Mouse (Mus musculus) heart, embryonic 13.5 days (tissue): ENCODE results near the gene Sh3glb1. TPM values are rescaled to one million over a fixed set of nuclear protein-coding genes. Genes with fewer than 3 reads are reported as not detected.

Experiments used
- ATAC-seq: fragments of 200-750 bp; cut with Nextera tagmentation; 2 replicates; pipeline ENCODE4 v1.8.0; 2017; ENCODE audit warnings: moderate TSS enrichment; ENCODE audit not compliant: insufficient number of reproducible peaks, low FRiP score, low TSS enrichment; ENCODE audit errors: extremely low read depth
- H3K27ac ChIP-seq: fragments of 300-500 bp; sonication (generic); replicated peaks from 2 replicates; pipeline ENCODE4 v1.5.1; 2015; ENCODE audit warnings: moderate library complexity, mild to moderate bottlenecking, inconsistent platforms
- H3K27me3 ChIP-seq: fragments of 300-500 bp; sonication (generic); replicated peaks from 2 replicates; pipeline ENCODE4 v1.6.1; 2015; ENCODE audit warnings: mild to moderate bottlenecking, inconsistent platforms
- H3K36me3 ChIP-seq: fragments of 300-500 bp; sonication (generic); 2 replicates; pipeline ENCODE4 v1.6.1; 2015; ENCODE audit warnings: mild to moderate bottlenecking, inconsistent platforms
- H3K4me1 ChIP-seq: fragments of 300-500 bp; sonication (generic); 2 replicates; pipeline ENCODE4 v1.6.1; 2015; ENCODE audit warnings: inconsistent platforms
- H3K4me2 ChIP-seq: fragments of 300-500 bp; sonication (generic); 2 replicates; pipeline ENCODE4 v1.6.1; 2015; ENCODE audit warnings: inconsistent platforms, mild to moderate bottlenecking, moderate library complexity
- H3K4me3 ChIP-seq: fragments of 300-500 bp; sonication (generic); 2 replicates; pipeline ENCODE4 v1.5.1; 2015; ENCODE audit warnings: moderate library complexity, mild to moderate bottlenecking, inconsistent platforms
- H3K9ac ChIP-seq: fragments of 300-500 bp; sonication (generic); 2 replicates; pipeline ENCODE4 v1.6.1; 2015; ENCODE audit warnings: inconsistent platforms, mild to moderate bottlenecking, moderate library complexity
- H3K9me3 ChIP-seq: fragments of 300-500 bp; sonication (generic); 2 replicates; pipeline ENCODE4 v1.6.1; 2016; ENCODE audit warnings: inconsistent platforms
- WGBS: fragments of 180-500 bp; shearing (Covaris S2); methylation state at CpG from one replicate; pipeline ENCODE4 v1.1.7; 2015; ENCODE audit warnings: mixed read lengths; 5-methylcytosine and 5-hydroxymethylcytosine counted together
- polyA plus RNA-seq: library from polyadenylated mRNA; unstranded; fragments of >200 nt; fragmentation: Nextera tagmentation; extraction: Ambion mirVana; gene quantifications from 2 replicates; pipeline ENCODE4 v1.2.1, GENCODE M21; 2015

Gene Sh3glb1
- polyA plus RNA-seq, 1 experiment from 2014 or later, result 124 TPM

DNA sequence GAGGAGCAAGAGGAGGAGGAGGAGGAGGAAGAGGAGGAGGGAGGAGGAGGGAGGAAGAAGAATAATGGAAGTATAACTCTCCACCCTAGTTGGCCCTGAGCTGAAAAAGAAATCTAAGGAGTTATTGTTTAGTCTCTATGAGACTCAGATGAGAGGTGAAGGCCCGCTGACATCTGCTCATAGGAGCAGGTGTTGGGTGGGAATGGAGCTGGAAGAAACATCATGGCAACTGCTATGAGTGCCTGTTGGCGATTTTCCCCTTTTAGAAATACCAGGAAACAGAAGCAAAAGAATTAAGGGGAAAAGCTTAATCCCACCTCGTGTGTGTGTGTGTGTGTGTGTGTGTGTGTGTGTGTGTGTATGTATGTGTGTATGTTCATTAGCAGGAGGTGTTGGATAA, 80.7 kb downstream of the Sh3glb1 start:
- ATAC-seq, result no peak
- Histone ChIP-seq H3K9ac (no peak overlapping the region), H3K4me3 (no peak overlapping the region), H3K4me2 (no peak overlapping the region), H3K36me3 (no peaks in the 10 kb centered on the region), H3K9me3 (peaks cover 7% of the 10 kb centered on the region; the same call in 1 of the 2 replicates), H3K27ac (no peak overlapping the region), H3K27me3 (no peaks in the 10 kb centered on the region), H3K4me1 (peaks cover 18% of the 10 kb centered on the region)
- 70% methylated on average over 3 of the region's 3 CpGs for WGBS

DNA sequence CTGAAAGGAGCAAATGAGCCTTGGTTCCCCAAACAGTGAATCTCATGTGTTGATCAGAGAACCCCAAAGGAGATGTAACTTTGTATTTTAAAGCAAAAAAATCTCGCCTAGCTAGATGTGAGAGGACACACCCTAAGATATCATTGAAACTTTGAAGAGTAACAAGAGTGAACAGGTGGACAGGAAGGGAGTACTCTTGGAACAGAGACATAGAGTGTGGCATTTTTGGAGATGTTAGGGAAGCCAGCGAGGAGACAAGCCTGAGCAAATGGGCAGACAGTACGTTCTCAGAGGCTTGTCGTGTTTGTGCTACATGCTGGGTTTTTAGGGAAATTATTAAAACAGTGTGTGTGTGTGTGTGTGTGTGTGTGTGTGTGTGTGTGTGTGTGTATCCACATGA, 82.0 kb downstream of the Sh3glb1 start:
- 81% methylated on average over 4 of the region's 4 CpGs for WGBS
- Histone ChIP-seq H3K9ac (no peak overlapping the region), H3K27me3 (no peaks in the 10 kb centered on the region), H3K4me2 (no peak overlapping the region), H3K36me3 (no peaks in the 10 kb centered on the region), H3K4me3 (no peak overlapping the region), H3K27ac (no peak overlapping the region), H3K9me3 (peaks cover 7% of the 10 kb centered on the region; the same call in 1 of the 2 replicates), H3K4me1 (peaks cover 5% of the 10 kb centered on the region)
- ATAC-seq, result no peak

DNA sequence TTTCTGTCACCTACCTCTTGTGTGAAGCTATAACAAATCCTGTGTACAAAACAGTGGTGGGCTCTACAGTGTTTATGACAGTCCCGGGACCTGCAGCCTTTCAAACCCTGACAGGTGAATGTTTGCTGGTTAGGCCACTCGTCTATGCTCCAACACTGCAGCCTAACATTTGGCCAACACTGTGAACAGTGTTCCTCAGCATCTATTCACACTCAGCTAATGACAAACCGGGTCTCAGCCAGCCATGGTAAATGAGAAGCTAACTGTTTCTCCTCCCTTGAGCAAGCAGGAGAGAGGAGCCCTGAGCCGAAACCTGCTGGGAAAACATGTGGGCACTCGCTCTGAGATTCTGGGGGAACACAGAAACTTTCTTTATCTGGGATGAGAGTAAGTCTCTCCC, 84.9 kb downstream of the Sh3glb1 start:
- WGBS, result 81% methylated on average over 5 of the region's 5 CpGs
- no peaks in the 10 kb centered on the region for H3K4me1 ChIP-seq
- H3K4me3 ChIP-seq, result no peak overlapping the region
- H3K9me3 ChIP-seq, result no peaks in the 10 kb centered on the region
- H3K36me3 ChIP-seq, result no peaks in the 10 kb centered on the region
- no peak overlapping the region for H3K9ac ChIP-seq
- H3K27me3 ChIP-seq, result no peaks in the 10 kb centered on the region
- no peak overlapping the region for H3K4me2 ChIP-seq
- ATAC-seq, result no peak
- no peak overlapping the region for H3K27ac ChIP-seq

Other genes with a start within 250 kb of the Sh3glb1 start
- gene Hs2st1, start 150.2 kb downstream of the Sh3glb1 start, polyA plus RNA-seq, result 6.8 TPM in 2 replicates
- gene Selenof, start 150.0 kb downstream of the Sh3glb1 start, polyA plus RNA-seq, result 425 and 459 TPM in 2 replicates
- gene Clca3a1, start 40.6 kb upstream of the Sh3glb1 start, polyA plus RNA-seq, result 18.6 TPM in 2 replicates
- gene Clca3a2, start 99.2 kb upstream of the Sh3glb1 start, polyA plus RNA-seq, result 2.8 and 7.3 TPM in 2 replicates
- gene Clca3b, start 129.0 kb upstream of the Sh3glb1 start, polyA plus RNA-seq, result not detected in 2 replicates
- not detected in 2 replicates for gene Clca4b, start 212.2 kb upstream of the Sh3glb1 start, polyA plus RNA-seq